Mouse (Mus musculus): Measurements from ENCODE around the gene Zeb2.

GRCm38 (mm10) chr2:45115211-45115610 lies 2.0 kb downstream of the Zeb2 start:
- TF ChIP-seq CTCF (conservative IDR thresholded peaks at IDR 0.05; ENCODE audit: low read length) (no peak), NANOG (IDR thresholded peaks at IDR 0.05; ENCODE audit: borderline replicate concordance, low read length) (no peak), POU5F1 (IDR thresholded peaks at IDR 0.05; ENCODE audit: borderline replicate concordance, low read length) (no peak)

Data from E14TG2a.4 (cell line).